Mouse (Mus musculus) midbrain, postnatal 0 days (tissue): ENCODE data around the gene Slc44a3. TPM values are rescaled to one million over a fixed set of nuclear protein-coding genes. Genes with fewer than 3 reads are reported as not detected.

ENCODE experiments used
- ATAC-seq: fragments of 200-750 bp; cut with Nextera tagmentation; 2 replicates; pipeline ENCODE4 v1.8.0; 2017; ENCODE audit warnings: moderate number of reproducible peaks, mild to moderate bottlenecking, moderate TSS enrichment, moderate library complexity; ENCODE audit not compliant: low FRiP score
- DNase-seq: peaks from one replicate; pipeline ENCODE4 v3.0.0-alpha.2; 2015; ENCODE audit warnings: low spot score
- H3K27ac ChIP-seq: fragments of 300-500 bp; sonication (generic); 2 replicates; pipeline ENCODE4 v1.5.1; 2014; ENCODE audit warnings: low read depth, mild to moderate bottlenecking, low read length, mixed read lengths
- H3K27me3 ChIP-seq: fragments of 300-500 bp; sonication (generic); 2 replicates; pipeline ENCODE4 v1.6.1; 2014; ENCODE audit warnings: low read length, control low read depth, mixed read lengths; ENCODE audit not compliant: insufficient read depth
- H3K36me3 ChIP-seq: fragments of 300-500 bp; sonication (generic); 2 replicates; pipeline ENCODE4 v1.6.1; 2014; ENCODE audit warnings: low read length, control low read depth, mixed read lengths; ENCODE audit not compliant: insufficient read depth
- H3K4me1 ChIP-seq: fragments of 300-500 bp; sonication (generic); 2 replicates; pipeline ENCODE4 v1.6.1; 2014; ENCODE audit warnings: mild to moderate bottlenecking, control low read depth, antibody characterized with exemption, low read length, mixed read lengths; ENCODE audit not compliant: insufficient read depth
- H3K4me2 ChIP-seq: fragments of 300-500 bp; sonication (generic); 2 replicates; pipeline ENCODE4 v1.6.1; 2014; ENCODE audit warnings: low read depth, mild to moderate bottlenecking, low read length, mixed read lengths; ENCODE audit not compliant: poor library complexity, severe bottlenecking
- H3K4me3 ChIP-seq: fragments of 300-500 bp; sonication (generic); 2 replicates; pipeline ENCODE4 v1.5.1; 2014; ENCODE audit warnings: low read depth, mild to moderate bottlenecking, low read length, moderate library complexity
- H3K9ac ChIP-seq: fragments of 300-500 bp; sonication (generic); replicated peaks from 2 replicates; pipeline ENCODE4 v1.6.1; 2014; ENCODE audit warnings: mild to moderate bottlenecking, low read length, moderate library complexity, mixed read lengths; ENCODE audit not compliant: poor library complexity, severe bottlenecking
- H3K9me3 ChIP-seq: fragments of 300-500 bp; sonication (generic); 2 replicates; pipeline ENCODE4 v1.6.1; 2016; ENCODE audit warnings: low read length, control low read depth
- CTCF ChIP-seq: IDR thresholded peaks from 2 replicates; pipeline ENCODE4 v1.5.1; 2016; ENCODE audit warnings: antibody characterized with exemption, mild to moderate bottlenecking
- WGBS: fragments of 180-500 bp; shearing (Covaris S2); extraction: QIAGEN DNeasy Blood & Tissue Kit; methylation state at CpG from one replicate; pipeline ENCODE4 v1.1.7; 2014; 5-methylcytosine and 5-hydroxymethylcytosine counted together
- polyA plus RNA-seq: library from polyadenylated mRNA; unstranded; fragments of >200 nt; fragmentation: Nextera tagmentation; extraction: Ambion mirVana; gene quantifications from 2 replicates; pipeline ENCODE4 v1.2.1, GENCODE M21; 2015
- total RNA-seq: library from RNA; depleted of rRNA; stranded (reverse); fragments of >200 nt; gene quantifications from 2 replicates; pipeline ENCODE4 v1.2.3, GENCODE M21; 2014

Slc44a3 gene
- total and polyA plus RNA-seq, 2 experiments from 2014 or later: 0.22 to 0.47 TPM

DNA sequence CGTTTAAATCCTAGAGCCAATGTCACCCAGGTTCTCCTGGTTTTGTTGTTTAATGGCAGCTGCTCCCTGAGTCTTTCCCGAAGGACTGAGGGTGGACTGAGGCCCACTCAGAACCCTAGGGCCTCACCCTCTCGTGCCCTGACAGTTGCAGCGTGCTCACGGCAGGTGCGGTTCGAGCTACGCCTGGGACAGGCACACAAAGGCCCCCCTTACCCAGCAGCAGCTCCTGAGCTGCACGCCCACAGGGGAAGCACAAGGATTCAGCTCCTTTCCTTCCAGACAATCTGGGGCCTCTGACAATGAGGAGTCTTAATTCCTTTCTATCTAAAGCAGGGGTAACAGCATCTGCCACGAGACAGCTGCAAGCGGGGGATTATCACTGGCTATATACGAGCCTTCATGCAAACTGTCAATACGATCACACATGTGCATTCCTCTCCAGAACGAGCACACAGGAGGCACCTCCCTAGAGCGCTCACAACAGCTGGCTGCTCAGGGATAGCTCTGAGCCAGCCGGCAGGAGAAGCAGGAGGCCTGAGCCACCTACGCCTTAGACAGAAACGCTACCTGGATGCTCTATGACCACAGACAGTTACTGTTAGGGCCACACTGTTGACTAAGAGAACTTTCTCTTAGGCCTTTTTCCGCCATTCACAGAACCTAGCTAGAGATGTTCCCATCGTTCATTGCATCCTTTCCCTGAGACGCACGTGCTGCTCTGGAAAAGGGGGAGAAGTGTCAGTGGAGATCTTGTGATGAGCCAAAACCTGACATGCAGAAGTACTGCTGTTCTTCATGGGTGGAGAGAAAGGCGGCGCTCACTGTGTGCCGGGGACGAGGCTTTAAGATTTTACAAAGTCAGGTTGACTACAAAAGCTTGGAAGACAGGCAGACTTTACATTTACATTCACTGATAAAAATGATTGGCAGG is 51.9 kb downstream of the Slc44a3 start:
- Histone ChIP-seq H3K4me2 (no peak overlapping the region), H3K4me3 (no peak overlapping the region), H3K4me1 (0 out of 2 replicates have a peak, but pooled peaks cover 2% of the 10 kb centered on the region), H3K27ac (no peak overlapping the region), H3K9me3 (no peaks in the 10 kb centered on the region), H3K36me3 (no peaks in the 10 kb centered on the region), H3K27me3 (no peaks in the 10 kb centered on the region), H3K9ac (no peak overlapping the region)
- WGBS: 29% methylated on average over 26 of the region's 26 CpGs
- ATAC-seq: peak; percentile 53; the same call in 1 of the 2 replicates
- DNase-seq: no peak
- TF ChIP-seq CTCF: no peak

- ATAC-seq: no peak
- WGBS: 50% methylated on average over 3 of the region's 3 CpGs
Observed at GRCm38 (mm10) chr3:121474738-121475137, 57.5 kb downstream of the Slc44a3 start.

GRCm38 (mm10) chr3:121471703-121472102 is 60.5 kb downstream of the Slc44a3 start:
- WGBS: 78% methylated on average over 11 of the region's 11 CpGs
- TF ChIP-seq CTCF: no peak
- H3K36me3 ChIP-seq: no peaks in the 10 kb centered on the region

More at GRCm38 (mm10) chr3:121474738-121475137, 57.5 kb downstream of the Slc44a3 start:
- no peak overlapping the region for H3K4me3 ChIP-seq
- H3K27me3 ChIP-seq: no peaks in the 10 kb centered on the region
- H3K4me2 ChIP-seq: no peak overlapping the region
- H3K27ac ChIP-seq: no peak overlapping the region
- DNase-seq: no peak
- H3K4me1 ChIP-seq: no peaks in the 10 kb centered on the region
- TF ChIP-seq CTCF: no peak
- H3K9me3 ChIP-seq: no peaks in the 10 kb centered on the region
- H3K36me3 ChIP-seq: no peaks in the 10 kb centered on the region
- no peak overlapping the region for H3K9ac ChIP-seq

GRCm38 (mm10) chr3:121469185-121469975 is 62.8 kb downstream of the Slc44a3 start:
- Histone ChIP-seq H3K9me3 (no peaks in the 10 kb centered on the region), H3K4me3 (no peak overlapping the region), H3K36me3 (no peaks in the 10 kb centered on the region), H3K4me1 (0 out of 2 replicates have a peak, but pooled peaks cover 2% of the 10 kb centered on the region), H3K27ac (no peak overlapping the region; the same call in 1 of the 2 replicates), H3K9ac (no peak overlapping the region), H3K4me2 (no peak overlapping the region), H3K27me3 (no peaks in the 10 kb centered on the region)
- peak; percentile 84 for DNase-seq
- ATAC-seq: peak; percentile 84
- no peak for TF ChIP-seq CTCF
- 13% methylated on average over 12 of the region's 13 CpGs for WGBS

More at GRCm38 (mm10) chr3:121471703-121472102, 60.5 kb downstream of the Slc44a3 start:
- H3K27me3 ChIP-seq: no peaks in the 10 kb centered on the region
- 0 out of 2 replicates have a peak, but pooled peaks cover 2% of the 10 kb centered on the region for H3K4me1 ChIP-seq
- no peak overlapping the region for H3K4me3 ChIP-seq
- H3K4me2 ChIP-seq: no peak overlapping the region
- H3K9me3 ChIP-seq: no peaks in the 10 kb centered on the region
- DNase-seq: no peak
- ATAC-seq: no peak
- no peak overlapping the region for H3K9ac ChIP-seq
- no peak overlapping the region for H3K27ac ChIP-seq

GRCm38 (mm10) chr3:121468136-121468535 is 64.1 kb downstream of the Slc44a3 start:
- Histone ChIP-seq H3K9ac (no peak overlapping the region), H3K4me2 (no peak overlapping the region), H3K4me3 (no peak overlapping the region), H3K36me3 (no peaks in the 10 kb centered on the region), H3K27me3 (no peaks in the 10 kb centered on the region), H3K9me3 (no peaks in the 10 kb centered on the region), H3K27ac (no peak overlapping the region), H3K4me1 (0 out of 2 replicates have a peak, but pooled peaks cover 2% of the 10 kb centered on the region)
- TF ChIP-seq CTCF: no peak
- no peak for DNase-seq
- WGBS: 5% methylated on average over 1 of the region's 2 CpGs
- no peak for ATAC-seq
